Mouse (Mus musculus) embryonic facial prominence, embryonic 15.5 days (tissue): ENCODE data around the gene Tsc2. TPM values are rescaled to one million over a fixed set of nuclear protein-coding genes. Genes with fewer than 3 reads are reported as not detected.

Experiments
- ATAC-seq: fragments of 200-750 bp; cut with Nextera tagmentation; 2 replicates; pipeline ENCODE4 v1.8.0; 2017; ENCODE audit warnings: low read depth, moderate TSS enrichment; ENCODE audit not compliant: insufficient number of reproducible peaks, low FRiP score, low TSS enrichment
- H3K27ac ChIP-seq: fragments of 300-500 bp; sonication (generic); replicated peaks from 2 replicates; pipeline ENCODE4 v1.5.1; 2015; ENCODE audit warnings: mild to moderate bottlenecking, inconsistent platforms
- H3K27me3 ChIP-seq: fragments of 300-500 bp; sonication (generic); 2 replicates; pipeline ENCODE4 v1.6.1; 2015; ENCODE audit warnings: inconsistent platforms
- H3K36me3 ChIP-seq: fragments of 300-500 bp; sonication (generic); 2 replicates; pipeline ENCODE4 v1.6.1; 2015; ENCODE audit warnings: mild to moderate bottlenecking, inconsistent platforms
- H3K4me1 ChIP-seq: fragments of 300-500 bp; sonication (generic); 2 replicates; pipeline ENCODE4 v1.6.1; 2015; ENCODE audit warnings: inconsistent platforms
- H3K4me2 ChIP-seq: fragments of 300-500 bp; sonication (generic); replicated peaks from 2 replicates; pipeline ENCODE4 v1.6.1; 2015; ENCODE audit warnings: mild to moderate bottlenecking, inconsistent platforms
- H3K4me3 ChIP-seq: fragments of 300-500 bp; sonication (generic); replicated peaks from 2 replicates; pipeline ENCODE4 v1.5.1; 2015; ENCODE audit warnings: mild to moderate bottlenecking, inconsistent platforms
- H3K9ac ChIP-seq: fragments of 300-500 bp; sonication (generic); 2 replicates; pipeline ENCODE4 v1.6.1; 2015; ENCODE audit warnings: inconsistent platforms
- H3K9me3 ChIP-seq: fragments of 300-500 bp; sonication (generic); replicated peaks from 2 replicates; pipeline ENCODE4 v1.6.1; 2016; ENCODE audit warnings: inconsistent platforms
- WGBS: fragments of 180-500 bp; shearing (Covaris S2); methylation state at CpG from one replicate; pipeline ENCODE4 v1.1.7; 2015; 5-methylcytosine and 5-hydroxymethylcytosine counted together
- polyA plus RNA-seq: library from polyadenylated mRNA; unstranded; fragments of >200 nt; fragmentation: Nextera tagmentation; extraction: Ambion mirVana; gene quantifications from 2 replicates; pipeline ENCODE4 v1.2.1, GENCODE M21; 2015

Gene Tsc2
- polyA plus RNA-seq, 1 experiment from 2014 or later: 64.4 TPM

GRCm38 (mm10) chr17:24646381-24646780 lies 14.0 kb upstream of the Tsc2 start:
- Histone ChIP-seq H3K27ac (0 out of 2 replicates have a peak overlapping the region, but pooled peaks have one; percentile 34), H3K27me3 (no peaks in the 10 kb centered on the region), H3K4me2 (no peak overlapping the region), H3K36me3 (peaks cover 12% of the 10 kb centered on the region; the same call in 1 of the 2 replicates), H3K4me3 (no peak overlapping the region), H3K9ac (no peak overlapping the region), H3K4me1 (peaks cover 51% of the 10 kb centered on the region), H3K9me3 (no peaks in the 10 kb centered on the region)
- WGBS: 82% methylated on average over 4 of the region's 4 CpGs
- ATAC-seq: no peak

- WGBS: 62% methylated on average over 3 of the region's 3 CpGs
- Histone ChIP-seq H3K27me3 (no peaks in the 10 kb centered on the region), H3K27ac (peak overlapping the region; percentile 34; the same call in 1 of the 2 replicates), H3K4me1 (peaks cover 51% of the 10 kb centered on the region), H3K4me2 (no peak overlapping the region), H3K9ac (no peak overlapping the region), H3K9me3 (no peaks in the 10 kb centered on the region), H3K4me3 (no peak overlapping the region), H3K36me3 (peaks cover 14% of the 10 kb centered on the region; the same call in 1 of the 2 replicates)
- no peak for ATAC-seq
Observed at GRCm38 (mm10) chr17:24645916-24646315, 13.5 kb upstream of the Tsc2 start.

GRCm38 (mm10) chr17:24644875-24645721 lies 12.7 kb upstream of the Tsc2 start:
- H3K27ac ChIP-seq: peak overlapping the region; percentile 73
- WGBS: 78% methylated on average over 9 of the region's 9 CpGs
- H3K4me1 ChIP-seq: peaks cover 50% of the 10 kb centered on the region
- H3K9ac ChIP-seq: no peak overlapping the region
- no peaks in the 10 kb centered on the region for H3K27me3 ChIP-seq
- no peak overlapping the region for H3K4me2 ChIP-seq
- ATAC-seq: no peak
- no peak overlapping the region for H3K4me3 ChIP-seq
- no peaks in the 10 kb centered on the region for H3K9me3 ChIP-seq
- peaks cover 16% of the 10 kb centered on the region; the same call in 1 of the 2 replicates for H3K36me3 ChIP-seq

- 24% methylated on average over 7 of the region's 7 CpGs for WGBS
- Histone ChIP-seq H3K9me3 (no peaks in the 10 kb centered on the region), H3K4me3 (no peak overlapping the region), H3K4me2 (0 out of 2 replicates have a peak overlapping the region, but pooled peaks have one; percentile 4), H3K4me1 (peaks cover 51% of the 10 kb centered on the region), H3K27ac (peak overlapping the region; percentile 73), H3K36me3 (peaks cover 16% of the 10 kb centered on the region; the same call in 1 of the 2 replicates), H3K27me3 (no peaks in the 10 kb centered on the region), H3K9ac (0 out of 2 replicates have a peak overlapping the region, but pooled peaks have one; percentile 1)
- no peak for ATAC-seq
Observed at GRCm38 (mm10) chr17:24644030-24644715, 11.7 kb upstream of the Tsc2 start.

GRCm38 (mm10) chr17:24642791-24643343 lies 10.4 kb upstream of the Tsc2 start:
- peaks cover 16% of the 10 kb centered on the region; the same call in 1 of the 2 replicates for H3K36me3 ChIP-seq
- no peak overlapping the region for H3K4me3 ChIP-seq
- H3K9ac ChIP-seq: no peak overlapping the region
- no peak for ATAC-seq
- WGBS: 55% methylated on average over 6 of the region's 6 CpGs
- no peaks in the 10 kb centered on the region for H3K27me3 ChIP-seq
- peaks cover 54% of the 10 kb centered on the region for H3K4me1 ChIP-seq
- H3K4me2 ChIP-seq: no peak overlapping the region
- H3K9me3 ChIP-seq: no peaks in the 10 kb centered on the region
- H3K27ac ChIP-seq: no peak overlapping the region

- ATAC-seq: no peak
- 89% methylated on average over 14 of the region's 14 CpGs for WGBS
- Histone ChIP-seq H3K27me3 (no peaks in the 10 kb centered on the region), H3K9ac (no peak overlapping the region), H3K9me3 (no peaks in the 10 kb centered on the region), H3K4me1 (peaks cover 54% of the 10 kb centered on the region), H3K36me3 (peaks cover 16% of the 10 kb centered on the region; the same call in 1 of the 2 replicates), H3K27ac (no peak overlapping the region), H3K4me2 (no peak overlapping the region), H3K4me3 (no peak overlapping the region)
Observed at GRCm38 (mm10) chr17:24641944-24642343, 9.5 kb upstream of the Tsc2 start.

- Histone ChIP-seq H3K4me1 (peaks cover 46% of the 10 kb centered on the region), H3K9me3 (no peaks in the 10 kb centered on the region), H3K9ac (no peak overlapping the region), H3K4me3 (no peak overlapping the region), H3K36me3 (0 out of 2 replicates have a peak, but pooled peaks cover 12% of the 10 kb centered on the region), H3K27me3 (no peaks in the 10 kb centered on the region), H3K4me2 (no peak overlapping the region), H3K27ac (peak overlapping the region; percentile 93)
- WGBS: 95% methylated on average over 15 of the region's 15 CpGs
- ATAC-seq: no peak
Observed at GRCm38 (mm10) chr17:24640581-24640980, 8.2 kb upstream of the Tsc2 start.

- Histone ChIP-seq H3K27me3 (no peaks in the 10 kb centered on the region), H3K4me2 (peak overlapping the region; percentile 22; the same call in 1 of the 2 replicates), H3K36me3 (0 out of 2 replicates have a peak, but pooled peaks cover 12% of the 10 kb centered on the region), H3K4me1 (peaks cover 41% of the 10 kb centered on the region), H3K9me3 (no peaks in the 10 kb centered on the region), H3K27ac (peak overlapping the region; percentile 93), H3K9ac (0 out of 2 replicates have a peak overlapping the region, but pooled peaks have one; percentile 6), H3K4me3 (no peak overlapping the region)
- 86% methylated on average over 7 of the region's 7 CpGs for WGBS
- ATAC-seq: no peak
Observed at GRCm38 (mm10) chr17:24640119-24640518, 7.7 kb upstream of the Tsc2 start.

GRCm38 (mm10) chr17:24639571-24639988 lies 7.2 kb upstream of the Tsc2 start:
- Histone ChIP-seq H3K4me3 (no peak overlapping the region), H3K27me3 (no peaks in the 10 kb centered on the region), H3K36me3 (0 out of 2 replicates have a peak, but pooled peaks cover 8% of the 10 kb centered on the region)

GRCm38 (mm10) chr17:24638840-24639239 lies 6.4 kb upstream of the Tsc2 start:
- no peaks in the 10 kb centered on the region for H3K9me3 ChIP-seq
- peak; percentile 74 for ATAC-seq
- 22% methylated on average over 9 of the region's 9 CpGs for WGBS
- H3K27ac ChIP-seq: peak overlapping the region; percentile 93
- H3K4me2 ChIP-seq: no peak overlapping the region
- 0 out of 2 replicates have a peak, but pooled peaks cover 8% of the 10 kb centered on the region for H3K36me3 ChIP-seq
- H3K4me1 ChIP-seq: peaks cover 32% of the 10 kb centered on the region
- H3K9ac ChIP-seq: no peak overlapping the region
- H3K27me3 ChIP-seq: no peaks in the 10 kb centered on the region
- no peak overlapping the region for H3K4me3 ChIP-seq

More at GRCm38 (mm10) chr17:24639571-24639988, 7.2 kb upstream of the Tsc2 start:
- ATAC-seq: peak; percentile 68
- Histone ChIP-seq H3K9ac (0 out of 2 replicates have a peak overlapping the region, but pooled peaks have one; percentile 6), H3K4me2 (peak overlapping the region; percentile 22), H3K9me3 (no peaks in the 10 kb centered on the region), H3K4me1 (peaks cover 36% of the 10 kb centered on the region), H3K27ac (peak overlapping the region; percentile 93)
- 11% methylated on average over 5 of the region's 5 CpGs for WGBS
